Mouse (Mus musculus) granulocyte monocyte progenitor cell, adult 5-6 weeks (primary cell): ENCODE measurements around the gene Hmga1b. TPM values are rescaled to one million over a fixed set of nuclear protein-coding genes. Genes with fewer than 3 reads are reported as not detected.
"Not testable (repeated sequence)": the region's sequence is repeated elsewhere in the genome, so short reads cannot be mapped to it uniquely, and the experiment has no call there.

Experiments used
- ATAC-seq: replicated peaks from 2 replicates; pipeline ENCODE4 v1.8.0; 2016; ENCODE audit warnings: mild to moderate bottlenecking, moderate TSS enrichment, inconsistent platforms; ENCODE audit not compliant: poor library complexity, severe bottlenecking
- total RNA-seq, 2 experiments: library from RNA; stranded (forward) in 1 of 2; stranded (reverse) in 1 of 2; fragments of 200-712, 200-1000 nt in 1 of 2; fragments of >200 nt in 1 of 2; fragmentation: Nextera tagmentation in 1 of 2; gene quantifications; 2 replicates each; pipeline ENCODE4 v1.2.3; 2014 to 2017

Hmga1b gene
- total RNA-seq (2014; fragmentation: Nextera tagmentation) (12.8 and 179 TPM in 2 replicates), total RNA-seq (2017) (16.3 and 157 TPM in 2 replicates)

DNA sequence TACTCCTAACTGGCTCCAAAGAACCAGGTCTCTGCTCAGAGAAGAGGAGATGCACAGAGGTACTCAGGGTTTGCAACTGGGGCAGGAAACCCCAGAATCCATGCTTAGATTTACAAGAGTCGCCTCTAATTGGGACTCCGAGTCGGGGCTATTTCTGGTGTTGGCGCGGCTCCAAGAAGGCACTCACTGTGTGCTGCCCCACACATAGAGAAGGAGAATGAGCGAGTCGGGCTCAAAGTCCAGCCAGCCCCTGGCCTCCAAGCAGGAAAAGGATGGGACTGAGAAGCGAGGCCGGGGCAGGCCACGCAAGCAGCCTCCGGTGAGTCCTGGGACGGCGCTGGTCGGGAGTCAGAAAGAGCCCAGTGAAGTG lies at the start of gene Hmga1b:
Gene Hmga1b, plus strand, starts transcription at position 123 of the 370 bp plus-strand sequence.
- not testable (repeated sequence) for ATAC-seq

DNA sequence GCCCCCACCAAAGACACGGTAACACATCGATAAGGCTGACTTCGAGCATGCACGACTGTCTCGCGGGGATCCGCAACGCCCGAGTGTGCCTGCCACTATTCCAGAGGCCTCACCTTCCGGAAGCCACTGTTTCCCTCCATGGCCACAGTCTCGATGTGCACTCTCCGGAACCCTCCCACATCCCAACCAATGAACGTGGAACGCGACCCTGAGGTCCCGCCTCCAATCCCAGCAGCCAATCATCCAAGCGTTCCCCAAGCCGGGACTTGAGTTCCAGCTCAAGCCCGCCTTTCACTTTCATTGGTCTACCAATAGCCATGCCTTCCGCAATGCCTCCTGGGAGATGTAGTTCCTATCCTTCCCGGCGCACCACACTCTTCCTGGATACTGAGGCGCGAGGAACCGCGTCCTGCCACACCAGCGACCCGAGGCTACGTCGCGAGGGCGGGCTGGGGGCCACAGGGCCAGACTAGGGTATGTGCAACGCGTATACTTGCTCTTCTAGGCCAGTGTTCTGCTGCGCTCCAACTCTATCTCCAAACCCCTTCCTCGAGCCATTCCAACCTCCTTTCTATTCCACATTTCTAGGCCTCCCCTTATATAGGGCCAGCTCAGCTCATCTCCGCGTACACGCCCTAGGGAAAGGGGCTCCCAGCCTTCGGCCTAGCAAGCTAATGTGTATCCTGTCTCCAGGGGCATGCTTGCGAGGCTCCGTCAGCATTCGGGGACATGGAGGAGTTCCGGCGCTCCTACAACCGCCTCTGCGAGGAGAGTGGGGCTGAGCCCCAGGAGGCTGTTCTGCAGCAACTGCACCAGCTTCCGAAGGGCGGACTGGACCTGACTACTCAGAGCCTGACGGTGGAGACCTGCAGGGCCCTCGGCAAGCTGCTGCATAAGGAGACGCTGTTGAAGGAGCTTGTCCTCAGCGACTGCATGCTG lies 48.7 kb upstream of the Hmga1b start, which contains the start of the genes Cenpx and Lrrc45:
Gene Cenpx, minus strand, starts transcription at position 159 of the 939 bp plus-strand sequence.
Gene Lrrc45, plus strand, starts transcription at position 346 of the 939 bp plus-strand sequence.
- peak; percentile 93 for ATAC-seq

DNA sequence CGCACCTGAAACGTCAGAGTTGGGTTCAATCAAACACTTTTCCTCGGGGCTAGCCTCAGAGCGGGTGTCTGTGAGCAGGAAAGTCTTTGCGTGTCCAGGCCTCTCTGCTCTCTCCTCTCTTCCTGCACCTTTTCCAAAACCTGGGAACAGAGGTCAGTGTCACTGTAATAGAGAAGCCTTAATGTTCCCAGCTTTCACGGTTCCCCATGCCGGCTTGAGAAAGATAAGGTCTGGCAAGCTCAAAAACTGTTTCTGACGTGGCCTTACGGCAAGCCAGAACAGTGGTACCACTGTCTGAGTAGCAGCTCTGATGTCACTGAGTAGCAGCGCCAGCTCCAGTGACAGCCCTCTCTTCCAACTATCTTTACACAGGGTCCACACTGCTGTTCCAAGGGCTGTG lies 48.0 kb upstream of the Hmga1b start:
- ATAC-seq: no peak

- ATAC-seq: no peak
These were observed 47.5 kb upstream of the Hmga1b start for GRCm38 (mm10) chr11:120715131-120715530.

DNA sequence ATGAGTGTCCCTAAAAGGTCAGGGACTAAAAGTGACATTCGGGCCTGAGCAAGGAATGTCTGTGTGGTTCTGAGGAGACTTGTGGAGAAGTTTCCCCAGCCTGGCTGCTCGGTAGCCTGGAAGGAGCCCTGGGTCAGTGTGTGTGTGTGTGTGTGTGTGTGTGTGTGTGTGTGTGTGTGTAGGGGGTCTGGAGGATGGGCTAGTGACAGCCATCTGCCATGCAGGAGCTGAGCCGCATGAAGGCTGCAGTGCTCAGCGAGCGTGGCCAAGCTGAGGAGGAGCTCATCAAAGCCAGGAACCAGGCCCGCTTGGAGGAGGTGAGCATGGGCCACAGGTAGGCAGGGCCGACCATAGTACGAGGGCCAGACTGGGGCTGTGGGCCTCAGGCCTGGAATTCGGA lies 43.4 kb upstream of the Hmga1b start:
- ATAC-seq: no peak

- ATAC-seq: no peak
These were observed 42.7 kb upstream of the Hmga1b start for GRCm38 (mm10) chr11:120719841-120720376.

DNA sequence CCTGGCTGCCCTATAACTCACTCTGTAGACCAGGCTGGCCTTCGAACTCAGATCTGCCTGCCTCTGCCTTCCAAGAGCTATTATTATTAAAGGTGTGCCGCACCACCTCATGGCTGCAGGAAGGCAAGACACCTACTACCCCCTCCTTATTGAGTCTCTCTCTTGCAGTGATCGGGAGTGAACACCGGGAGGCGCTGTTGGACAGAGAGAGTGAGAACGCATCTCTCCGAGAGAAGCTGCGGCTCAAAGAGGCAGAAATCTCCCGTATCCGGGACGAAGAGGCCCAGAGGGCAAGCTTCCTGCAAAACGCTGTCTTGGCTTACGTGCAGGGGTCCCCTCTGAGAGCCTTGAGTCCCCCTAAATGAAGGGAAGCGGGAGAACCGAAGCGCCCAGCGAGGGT lies 42.1 kb upstream of the Hmga1b start:
- peak; percentile 79 for ATAC-seq

GRCm38 (mm10) chr11:120721124-120722066 lies 41.2 kb upstream of the Hmga1b start, which contains the start of gene Rac3:
Gene Rac3 (plus strand): TSS chr11:120721470.
- peak; percentile 29; the same call in 1 of the 2 replicates for ATAC-seq

DNA sequence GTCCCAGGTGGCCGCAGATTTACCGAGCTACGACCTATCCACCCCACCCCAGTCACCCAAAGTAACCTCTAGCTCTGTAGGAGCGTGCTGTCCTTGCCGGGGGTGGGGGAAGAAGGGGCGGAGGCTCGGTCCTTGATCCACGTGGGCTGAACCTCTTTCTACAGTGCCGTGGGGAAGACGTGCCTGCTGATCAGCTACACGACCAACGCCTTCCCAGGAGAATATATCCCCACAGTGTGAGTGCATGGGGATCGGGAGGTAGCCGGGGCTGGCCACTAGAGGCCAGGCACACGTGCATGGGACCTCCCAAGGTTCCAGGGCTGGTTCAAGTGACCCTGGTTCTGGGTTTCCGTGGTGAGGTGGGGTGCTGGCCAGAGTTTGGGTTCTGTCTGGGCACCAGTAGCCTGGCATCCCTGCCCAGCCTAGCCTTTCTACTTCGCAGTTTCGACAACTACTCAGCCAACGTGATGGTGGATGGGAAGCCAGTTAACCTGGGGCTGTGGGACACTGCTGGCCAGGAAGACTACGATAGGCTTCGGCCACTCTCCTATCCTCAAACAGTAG lies 40.4 kb upstream of the Hmga1b start:
- ATAC-seq: peak; percentile 16; the same call in 1 of the 2 replicates

- no peak for ATAC-seq
These were observed 39.7 kb upstream of the Hmga1b start for GRCm38 (mm10) chr11:120722761-120723382.

DNA sequence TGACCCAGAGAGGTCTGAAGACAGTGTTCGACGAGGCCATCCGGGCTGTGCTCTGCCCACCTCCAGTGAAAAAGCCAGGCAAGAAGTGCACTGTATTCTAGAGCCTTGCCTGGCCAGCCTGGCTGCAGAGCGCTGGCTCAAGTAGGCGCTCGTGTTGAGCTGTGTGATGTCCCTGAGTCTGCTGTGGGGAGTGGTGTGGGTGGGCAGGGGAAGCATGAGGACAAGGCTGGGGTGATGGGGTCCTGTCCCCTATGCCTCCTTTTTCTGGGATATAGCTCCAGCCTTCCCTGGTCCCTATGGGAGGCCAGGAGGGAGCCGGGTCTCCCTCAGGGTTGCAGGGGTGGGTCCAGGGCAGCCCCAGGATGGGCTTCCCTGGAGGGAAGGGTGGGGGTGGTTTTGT lies 39.1 kb upstream of the Hmga1b start:
- ATAC-seq: no peak

GRCm38 (mm10) chr11:120726243-120727168 lies 36.1 kb upstream of the Hmga1b start:
- no peak; the same call in 1 of the 2 replicates for ATAC-seq

DNA sequence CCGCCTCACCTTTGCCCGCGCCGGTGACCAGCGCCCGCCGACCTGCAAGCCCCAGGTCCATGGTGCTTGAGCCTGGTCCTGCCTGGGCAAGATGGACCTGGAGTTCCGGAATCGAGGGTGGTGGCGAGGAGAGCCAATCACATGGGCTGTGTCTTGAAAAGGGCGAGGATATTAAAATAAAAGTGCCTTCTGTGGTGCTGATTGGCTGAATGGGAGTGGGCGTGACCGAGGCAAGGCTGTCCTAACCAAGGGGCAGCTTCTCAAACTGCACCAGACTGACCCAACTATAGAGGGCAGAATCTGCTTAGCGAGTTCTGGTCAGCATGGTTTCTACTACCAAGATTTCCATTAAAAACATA lies 35.4 kb upstream of the Hmga1b start, which contains the start of gene Dcxr:
Gene Dcxr, minus strand, starts transcription at position 113 of the 359 bp plus-strand sequence.
- ATAC-seq: peak; percentile 82

DNA sequence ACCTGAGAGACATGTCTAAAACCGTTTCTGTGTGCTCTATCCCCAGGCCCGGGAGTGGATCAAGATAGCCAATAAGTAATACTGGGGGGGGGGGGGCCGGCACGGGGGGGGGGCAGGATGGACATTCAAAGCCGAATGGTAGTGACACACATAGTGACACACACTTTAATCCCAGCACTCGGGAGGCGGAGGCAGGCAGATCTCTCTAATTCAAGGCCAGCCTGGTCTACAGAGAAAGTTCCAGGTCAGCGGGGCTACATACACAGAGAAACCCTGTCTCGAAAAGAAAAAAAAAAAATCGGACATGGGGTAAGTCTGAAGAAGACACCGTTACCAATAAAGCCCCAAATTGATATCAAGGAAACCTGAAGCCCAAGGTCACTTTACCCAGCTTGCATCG lies 35.0 kb upstream of the Hmga1b start:
- no peak for ATAC-seq

GRCm38 (mm10) chr11:120728530-120729240 lies 33.9 kb upstream of the Hmga1b start:
- ATAC-seq: no peak

- peak; percentile 70 for ATAC-seq
These were observed 33.1 kb upstream of the Hmga1b start for GRCm38 (mm10) chr11:120729432-120730050.

- no peak for ATAC-seq
These were observed 32.2 kb upstream of the Hmga1b start for GRCm38 (mm10) chr11:120730331-120730870.
